Mouse (Mus musculus) embryo, embryonic 11 days (tissue): ENCODE measurements around the gene Ciao2a.

ENCODE experiments used
- DNase-seq: peaks from one replicate; pipeline ENCODE4 v3.0.0-alpha.2; 2015

Gene Ciao2a

DNA sequence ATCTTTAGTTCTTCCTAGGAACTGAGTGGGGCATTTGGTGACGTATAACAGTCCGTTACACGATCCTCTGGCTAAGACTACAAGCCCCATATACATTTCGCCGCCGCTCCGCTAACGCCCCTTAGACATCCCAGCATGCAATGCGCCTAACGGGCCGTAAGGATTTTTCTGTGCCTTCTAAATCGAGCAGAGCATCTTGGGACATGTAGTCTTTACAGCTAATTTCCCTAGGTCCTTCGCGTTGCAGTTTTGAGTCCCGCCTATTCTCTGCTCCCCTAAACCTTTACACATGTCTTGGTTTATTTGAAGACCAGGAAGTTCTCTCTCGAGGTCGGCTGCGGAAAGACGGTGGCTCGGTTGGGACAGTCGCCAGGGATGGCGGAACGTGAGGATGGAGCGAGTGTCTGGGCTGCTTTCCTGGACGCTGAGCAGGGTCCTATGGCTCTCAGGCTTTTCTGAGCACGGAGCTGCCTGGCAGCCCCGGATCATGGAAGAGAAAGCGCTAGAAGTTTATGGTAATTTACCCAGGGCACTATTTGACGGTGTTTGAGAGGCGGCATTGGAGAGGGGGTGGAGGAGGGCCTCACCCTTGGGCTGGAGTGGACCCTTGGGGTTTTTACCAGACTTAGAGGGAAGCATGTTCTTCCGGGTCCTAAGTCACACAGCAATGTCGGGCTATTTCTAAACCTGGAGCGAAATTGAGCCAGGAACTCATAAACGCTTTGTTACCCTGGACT lies at the start of gene Ciao2a, which contains the start of gene Snx1:
Gene Ciao2a (plus strand): TSS at position 156 of the 737 bp plus-strand sequence.
Gene Snx1 (minus strand): TSS at position 132 of the 737 bp plus-strand sequence.
- peak; percentile 97 for DNase-seq

DNA sequence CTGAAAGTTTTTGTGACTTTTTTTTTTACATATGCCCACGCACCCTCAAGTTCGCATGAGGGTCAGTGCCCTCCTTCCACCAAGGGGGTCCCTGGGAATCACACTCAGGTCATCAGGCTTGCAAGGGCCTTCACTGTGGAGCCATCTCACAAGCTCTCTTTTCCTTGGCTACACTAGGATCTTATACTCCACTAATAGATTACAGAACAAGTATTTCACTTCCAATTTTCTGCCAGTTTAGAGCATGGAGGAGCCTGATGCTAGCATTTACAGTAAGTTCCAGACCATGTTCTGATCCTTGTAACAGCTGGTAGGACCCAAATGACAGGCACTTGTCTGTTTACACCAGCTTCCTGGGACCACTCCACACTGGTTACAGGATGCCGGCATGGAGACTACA lies 48.3 kb upstream of the Ciao2a start:
- no peak for DNase-seq

DNA sequence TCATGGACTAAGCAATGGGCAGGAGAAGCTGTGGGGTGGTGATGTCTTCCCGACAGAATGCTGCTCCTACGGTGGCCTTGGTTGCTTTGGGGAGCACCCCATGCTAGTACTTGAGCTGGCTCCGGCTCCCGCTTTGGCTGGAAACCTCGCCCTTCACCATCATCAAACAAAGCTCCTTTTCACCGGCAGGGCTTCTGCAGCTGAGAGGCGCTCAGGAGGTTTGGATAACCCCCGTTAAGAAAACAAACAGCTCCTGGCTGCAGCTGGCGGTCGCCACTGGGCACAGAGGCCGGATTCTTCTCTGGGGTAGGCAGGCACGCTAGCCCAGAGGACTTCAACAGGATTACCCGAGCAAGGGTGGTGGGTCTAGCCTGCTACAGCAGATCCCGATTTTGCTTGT lies 47.9 kb upstream of the Ciao2a start:
- peak; percentile 62 for DNase-seq

DNA sequence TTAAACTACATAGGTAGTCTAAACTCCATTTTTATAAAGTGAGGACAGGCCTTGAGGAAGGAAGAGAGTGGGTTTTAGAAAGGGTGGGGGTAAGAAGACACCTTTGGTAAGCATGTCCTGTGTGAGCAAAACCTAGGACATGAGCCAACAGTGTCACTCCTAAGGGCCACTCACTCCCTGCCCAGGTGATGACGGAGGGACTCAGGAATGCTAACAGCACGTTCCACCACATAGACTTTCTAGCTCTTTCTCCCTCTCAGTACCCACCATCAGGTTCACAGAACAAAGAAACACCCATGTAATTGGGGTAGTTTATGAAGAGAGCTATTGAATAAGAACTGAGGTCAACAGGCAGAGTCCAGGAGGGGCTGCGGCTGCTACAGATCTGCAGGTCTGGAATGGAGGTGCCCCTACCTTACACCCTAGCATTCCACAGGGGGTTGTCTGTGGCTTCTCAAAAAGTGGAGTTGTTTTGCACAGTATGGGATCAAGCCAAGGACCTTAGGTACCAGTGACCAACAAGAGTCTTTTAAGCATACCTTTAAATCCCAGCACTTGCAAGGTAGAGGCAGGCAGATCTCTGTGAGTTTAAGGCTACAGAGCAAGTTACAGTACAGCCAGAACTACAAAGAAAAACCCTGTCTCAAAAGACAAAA lies 45.5 kb upstream of the Ciao2a start:
- DNase-seq: no peak

DNA sequence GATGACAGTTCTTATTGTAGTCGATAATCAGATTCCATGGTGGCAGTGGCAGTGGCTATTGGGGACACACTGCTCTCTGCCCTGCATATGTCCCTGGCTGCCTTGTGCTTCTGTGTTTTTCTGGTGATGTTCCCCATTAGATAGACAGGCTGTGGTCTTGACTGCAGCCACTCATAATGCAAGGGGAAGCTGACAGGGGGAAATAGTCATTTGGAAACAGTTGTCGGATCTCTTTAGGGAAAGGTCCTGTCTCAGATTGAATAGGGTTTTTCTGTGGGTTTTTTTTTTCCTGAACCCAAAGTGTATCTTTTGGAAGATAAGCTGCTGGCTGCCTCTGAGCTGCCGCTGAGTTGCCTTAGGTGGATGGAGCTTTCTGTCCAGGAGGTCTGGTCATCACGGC lies 44.4 kb upstream of the Ciao2a start:
- no peak for DNase-seq

DNA sequence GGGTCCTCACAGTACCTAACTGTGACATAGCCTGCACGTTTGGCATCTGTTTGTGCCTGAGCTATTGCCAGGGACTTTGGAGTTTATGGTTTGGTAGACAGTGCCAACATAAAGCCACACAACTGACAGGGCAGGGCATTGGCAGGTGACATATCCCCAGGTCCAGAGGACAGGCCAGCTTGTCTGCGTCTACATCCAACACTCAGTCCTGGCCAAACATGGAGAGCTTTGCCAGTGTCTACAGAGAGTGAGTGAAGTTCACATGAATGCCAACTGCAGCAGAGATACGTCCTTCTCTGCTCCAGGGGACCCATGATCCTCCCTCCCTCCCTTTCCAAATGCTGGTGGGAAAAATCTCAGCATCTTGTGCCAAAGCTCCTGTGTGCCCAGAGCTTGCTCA lies 42.2 kb upstream of the Ciao2a start:
- no peak for DNase-seq

DNA sequence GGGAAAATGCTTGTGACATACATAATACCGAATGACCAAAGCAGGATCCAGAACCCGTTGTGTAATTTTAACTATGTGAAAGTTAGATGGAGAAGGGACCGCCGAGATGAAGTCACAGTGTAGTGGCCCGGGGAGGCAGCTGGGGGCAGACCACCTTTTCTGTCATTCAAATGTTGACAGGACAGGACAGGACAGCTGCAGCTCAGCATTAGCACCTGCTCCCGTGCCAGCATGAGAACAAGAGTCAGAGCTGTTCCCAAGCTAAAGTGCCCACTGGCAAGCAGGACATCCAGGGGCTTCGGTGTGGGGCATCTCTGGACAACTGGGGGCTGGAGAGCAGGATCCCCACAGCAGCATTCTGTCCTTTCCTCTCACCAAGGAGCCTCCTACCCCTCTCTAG lies 39.3 kb upstream of the Ciao2a start:
- no peak for DNase-seq

DNA sequence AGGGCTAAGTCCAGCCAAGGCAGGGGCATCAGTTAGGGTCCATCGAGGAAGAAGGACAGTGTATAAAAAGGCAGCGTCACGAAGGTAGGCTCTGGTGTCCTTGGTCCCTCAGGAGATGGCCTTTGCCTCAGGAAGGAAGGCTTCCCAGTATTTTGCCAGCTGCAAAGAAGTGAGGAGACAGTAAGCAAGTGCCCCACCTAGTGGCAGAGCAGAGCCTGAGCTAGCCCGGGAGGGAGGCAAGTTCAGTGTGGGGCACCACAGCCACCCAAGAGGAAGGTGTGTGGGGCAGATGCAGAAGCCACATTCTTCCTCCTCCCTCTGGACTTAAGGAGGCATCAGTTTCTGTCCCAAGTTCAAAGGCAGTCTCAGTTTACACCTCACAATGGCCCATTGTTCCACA lies 38.0 kb upstream of the Ciao2a start:
- DNase-seq: peak; percentile 76

DNA sequence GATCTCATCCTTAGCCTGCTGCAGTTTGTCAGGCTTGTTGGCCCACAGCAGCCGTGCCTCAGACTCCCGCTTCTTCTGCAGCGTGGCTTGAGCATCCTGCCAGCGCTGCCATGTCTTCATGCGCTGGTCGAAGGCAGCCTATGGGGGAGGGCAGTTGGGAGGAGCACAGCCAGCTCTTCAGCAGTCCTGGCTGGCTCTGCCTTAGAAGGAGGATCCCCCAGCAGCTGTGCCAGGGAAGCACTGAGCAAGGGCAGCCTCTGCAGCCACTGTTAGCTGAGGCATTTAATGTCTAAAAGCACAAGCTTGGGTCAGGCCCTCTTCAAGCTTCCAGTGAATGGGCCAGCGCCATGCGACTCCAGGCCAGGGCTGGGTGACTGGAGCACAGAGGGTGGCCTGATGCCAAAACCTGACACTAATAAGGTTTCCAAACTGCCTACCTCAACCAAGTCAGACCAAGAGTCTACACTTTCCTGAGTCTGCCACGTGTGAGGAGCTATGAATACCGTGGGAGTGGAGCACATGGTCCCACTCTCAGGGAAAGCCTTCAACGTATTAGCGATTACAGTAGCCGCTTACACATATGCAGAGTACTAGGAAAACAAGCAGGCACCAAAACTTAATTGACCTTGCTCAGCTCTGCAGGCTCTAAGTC lies 35.7 kb upstream of the Ciao2a start:
- DNase-seq: no peak

DNA sequence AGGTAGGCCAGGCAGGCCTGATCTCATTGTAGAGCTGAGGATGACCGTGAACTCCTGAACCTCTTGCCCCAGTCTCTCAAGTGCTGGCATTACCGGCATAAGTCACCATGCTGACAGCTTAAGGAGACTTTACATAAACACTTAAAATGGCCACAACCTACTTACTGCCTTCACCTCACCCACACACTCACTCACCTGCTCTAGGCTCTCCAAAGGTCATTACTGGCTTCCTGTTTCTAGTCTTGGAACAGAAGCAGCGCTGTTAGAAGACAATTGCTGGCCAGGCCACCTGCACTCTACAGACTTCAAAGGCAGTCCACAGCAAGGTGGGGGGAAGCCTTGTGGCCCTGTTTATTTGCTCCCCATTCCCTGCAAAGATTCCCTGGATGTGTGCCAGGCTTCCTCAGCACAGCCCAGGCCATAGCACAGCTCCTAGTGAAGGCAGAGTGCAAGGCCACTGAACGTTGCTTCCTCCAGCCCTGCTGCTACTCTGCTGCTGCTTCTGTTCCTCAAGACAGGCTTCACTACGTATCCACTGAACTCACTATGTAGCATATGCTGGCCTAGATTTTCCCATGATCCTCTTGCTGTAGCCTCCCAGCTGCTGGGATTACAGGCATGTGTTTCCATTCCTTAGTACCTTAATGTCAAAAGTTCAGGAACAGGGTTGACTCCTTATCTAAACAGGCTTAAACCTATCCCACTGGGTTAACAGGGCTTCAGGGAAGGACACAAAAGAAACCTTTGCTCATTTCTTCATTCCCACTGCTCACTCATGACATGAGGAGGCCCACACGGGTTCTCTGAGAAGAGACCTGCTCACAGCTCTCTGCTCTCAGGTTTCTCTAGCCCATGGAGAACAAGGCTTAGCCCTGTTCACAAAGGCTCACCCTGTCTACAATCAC lies 34.8 kb upstream of the Ciao2a start:
- no peak for DNase-seq

DNA sequence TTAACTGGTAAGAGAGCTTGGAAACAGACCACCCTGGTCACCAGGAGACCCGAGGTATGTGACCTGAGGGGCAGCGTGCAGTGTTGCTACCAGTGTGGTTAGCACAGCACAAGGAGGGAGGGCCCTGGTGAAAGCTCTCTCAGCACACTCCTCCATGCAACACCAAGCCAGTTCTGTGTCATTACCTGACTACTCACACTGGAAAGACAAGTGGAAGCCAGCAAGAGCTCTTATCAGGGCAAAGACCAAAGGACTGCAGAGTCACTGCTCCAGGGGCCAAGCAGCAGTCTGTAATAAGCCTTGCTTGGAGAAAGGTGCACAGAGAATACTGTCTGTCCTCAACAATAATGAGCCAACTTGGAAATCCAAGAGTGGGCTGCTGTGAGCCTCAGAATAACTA lies 33.7 kb upstream of the Ciao2a start:
- DNase-seq: no peak

DNA sequence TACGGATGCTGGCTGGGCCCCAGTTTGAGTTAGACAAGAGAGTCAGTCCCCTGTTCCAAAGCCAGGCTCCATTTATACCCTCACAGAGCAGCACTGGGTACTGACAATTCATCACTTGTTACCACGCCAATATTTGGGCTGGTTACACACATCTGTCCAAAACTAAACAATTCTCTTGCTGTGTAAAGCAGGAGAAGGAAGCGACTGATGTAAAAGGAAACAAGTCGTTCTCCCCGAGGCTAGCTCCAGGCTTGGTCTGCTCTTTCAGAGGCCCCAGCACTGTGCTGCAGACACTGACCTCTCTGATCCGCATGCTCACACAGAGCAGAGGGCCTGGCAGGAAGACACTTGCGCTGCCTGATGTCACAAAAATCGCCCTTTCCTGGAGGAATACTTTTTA lies 24.8 kb upstream of the Ciao2a start:
- no peak for DNase-seq

DNA sequence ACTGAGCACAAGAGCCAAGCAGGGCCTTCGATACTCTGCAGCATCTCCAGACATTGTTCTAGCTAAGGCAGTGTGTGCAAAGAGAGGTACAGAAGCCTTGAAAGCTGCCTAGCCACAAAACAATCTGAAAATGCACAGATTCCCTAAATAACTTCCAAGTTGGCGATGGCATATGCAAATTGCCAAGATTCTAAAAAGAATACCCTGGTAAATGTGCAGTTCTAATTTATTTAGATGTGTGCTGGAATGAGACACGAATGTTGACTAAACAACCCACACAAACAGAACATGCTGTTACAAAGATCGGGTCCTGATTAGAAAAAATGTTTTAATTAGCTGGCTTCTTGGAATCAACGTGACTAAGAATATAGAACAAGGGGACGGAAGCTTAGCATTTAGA lies 23.7 kb upstream of the Ciao2a start:
- no peak for DNase-seq

DNA sequence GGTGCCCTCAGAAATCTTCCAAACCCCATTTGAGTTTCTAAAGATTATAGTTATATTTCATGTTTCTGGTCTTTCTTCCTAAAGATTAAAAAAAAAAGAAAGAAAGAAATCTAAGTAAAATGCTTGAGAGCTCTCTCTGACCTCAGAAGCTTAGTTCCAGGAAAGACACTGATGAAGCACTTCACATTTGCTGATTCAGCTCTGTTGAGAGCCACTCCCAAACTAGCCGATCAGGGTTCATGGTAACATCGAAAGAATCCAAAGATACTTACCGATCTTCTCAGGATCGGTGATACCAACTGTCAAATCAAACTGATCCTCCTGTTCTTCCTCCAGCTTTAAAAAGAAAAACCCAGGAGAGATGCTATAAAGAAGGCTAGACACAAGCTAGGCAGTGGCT lies 21.8 kb upstream of the Ciao2a start:
- no peak for DNase-seq

DNA sequence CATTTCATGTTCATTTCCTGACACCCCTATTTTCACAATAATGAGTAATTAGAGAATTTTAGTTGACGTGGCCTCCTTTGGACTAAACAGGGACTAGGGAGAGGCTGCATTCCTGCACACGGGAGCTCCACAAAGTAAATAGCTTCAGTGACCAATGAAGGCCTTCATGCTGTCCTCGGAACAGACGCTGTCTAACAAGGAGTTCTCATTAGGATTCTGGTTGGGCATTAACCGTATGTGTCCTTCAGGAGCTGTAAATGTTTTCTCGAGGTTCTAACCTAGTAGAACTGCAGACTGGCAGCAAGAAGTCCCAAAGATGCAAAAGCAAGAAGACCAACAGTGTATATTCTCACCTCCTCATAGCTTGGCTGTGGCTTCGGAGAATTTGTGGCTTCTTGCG lies 21.2 kb upstream of the Ciao2a start:
- no peak for DNase-seq

DNA sequence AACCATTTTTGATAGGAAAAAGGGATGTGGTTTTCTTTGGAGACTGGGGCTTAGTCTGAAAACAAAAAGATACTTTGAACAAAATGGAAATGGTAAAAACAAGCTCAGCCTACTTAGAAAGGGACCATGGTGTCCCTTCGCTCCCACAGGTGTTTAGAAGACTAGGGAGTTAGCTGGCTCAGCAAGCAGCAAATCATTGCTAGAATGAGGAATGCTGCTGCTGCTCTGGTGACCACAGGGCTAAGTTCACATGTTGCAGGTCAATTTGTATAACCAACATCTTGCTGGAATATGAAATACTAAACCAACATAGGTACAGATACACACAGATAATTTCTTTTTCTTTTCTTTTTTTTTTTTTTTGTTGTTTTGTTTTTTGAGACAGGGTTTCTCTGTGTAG lies 16.8 kb upstream of the Ciao2a start:
- no peak for DNase-seq

DNA sequence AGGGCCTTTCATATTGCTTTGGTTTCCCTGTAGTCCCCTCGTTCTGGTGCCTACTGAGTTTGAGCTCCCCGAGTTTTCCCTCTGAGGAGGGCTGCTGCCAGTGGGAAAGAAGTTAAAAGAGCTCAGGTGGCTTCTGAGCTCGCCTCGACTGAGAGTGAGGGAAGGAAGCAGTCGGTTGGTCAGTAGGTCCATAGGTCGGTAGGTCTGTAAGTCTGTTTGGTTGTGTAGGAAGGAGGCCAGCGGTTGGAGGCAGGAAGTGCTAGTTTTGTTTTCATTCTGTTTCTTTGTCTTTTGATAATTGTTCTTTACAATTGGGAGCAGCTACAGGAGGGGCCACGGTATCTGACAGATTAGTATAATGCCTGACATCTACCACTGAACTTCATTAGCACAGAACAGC lies 16.3 kb upstream of the Ciao2a start:
- no peak for DNase-seq

DNA sequence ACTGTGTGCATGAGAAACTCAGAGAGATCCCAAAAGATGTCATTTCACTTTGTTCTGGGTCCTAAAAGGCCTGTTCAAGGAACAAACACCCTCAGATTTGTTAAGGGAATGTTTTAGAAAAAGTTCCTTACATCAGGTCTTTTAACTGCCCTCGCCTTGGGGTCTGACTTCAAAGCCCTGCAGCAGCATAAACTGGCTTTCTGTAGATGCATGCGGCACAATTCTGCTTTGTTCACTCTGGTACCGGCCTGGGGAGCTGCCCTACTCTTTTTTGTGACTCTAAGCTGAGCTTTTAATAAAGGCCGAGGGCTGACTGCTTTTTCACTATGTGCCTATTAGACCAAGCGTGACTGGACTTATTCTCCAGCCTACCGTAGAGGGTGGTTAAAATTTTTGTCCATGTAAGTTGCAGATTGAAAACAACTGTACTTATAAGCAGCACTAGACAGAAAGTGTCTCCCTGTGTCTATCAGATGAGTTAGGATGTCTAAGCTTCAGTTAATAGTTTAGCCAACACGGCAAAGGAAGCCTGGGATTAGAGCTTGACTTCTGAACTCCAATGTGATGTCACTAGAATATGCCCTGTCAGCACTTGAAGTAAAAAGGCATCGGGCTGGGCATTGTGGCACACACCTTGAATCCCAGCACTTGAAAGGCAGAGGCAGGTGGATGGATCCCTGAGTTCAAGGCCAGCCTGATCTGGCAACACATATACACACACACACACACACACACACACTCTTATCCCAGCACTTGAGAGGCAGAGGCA lies 15.6 kb upstream of the Ciao2a start:
- DNase-seq: peak; percentile 29

DNA sequence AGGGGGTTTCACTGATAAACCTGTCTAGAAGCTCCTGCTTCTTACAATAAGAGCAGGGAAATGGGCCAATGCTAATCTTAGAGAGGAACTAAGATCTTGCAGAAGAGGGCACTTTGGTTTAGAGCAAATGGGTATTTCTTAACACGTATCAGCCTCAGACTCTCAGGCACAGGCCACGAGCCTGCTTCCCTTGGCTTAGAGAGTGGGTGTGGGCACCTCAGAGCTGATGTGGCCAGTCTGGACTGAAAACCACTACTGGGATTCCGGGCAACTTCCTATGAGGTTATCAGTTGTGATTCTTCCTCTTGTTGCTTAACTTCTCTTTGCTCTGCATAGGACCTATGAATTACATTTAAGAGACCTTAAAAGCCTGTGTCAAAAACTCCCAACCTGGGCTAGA lies 12.1 kb upstream of the Ciao2a start:
- no peak for DNase-seq

DNA sequence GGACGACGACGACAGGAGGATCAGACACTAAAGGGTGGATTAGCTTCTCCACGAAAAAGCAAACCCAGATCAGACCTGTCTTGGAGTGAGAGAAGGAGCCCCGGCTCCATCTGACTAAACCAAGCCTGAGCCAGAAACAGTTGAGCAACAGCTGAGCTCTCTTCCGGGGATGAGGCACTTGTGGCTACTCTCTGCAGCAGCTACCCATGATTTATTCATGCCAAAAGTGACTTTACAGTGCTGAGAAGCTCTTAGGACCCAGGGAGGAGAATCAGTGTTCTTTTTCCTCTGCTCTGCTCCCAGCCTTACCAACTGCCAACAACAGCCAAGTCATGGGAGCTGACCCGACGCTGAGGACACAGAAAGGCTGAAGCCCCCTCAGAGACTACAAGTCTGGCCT lies 9.5 kb upstream of the Ciao2a start:
- no peak for DNase-seq

DNA sequence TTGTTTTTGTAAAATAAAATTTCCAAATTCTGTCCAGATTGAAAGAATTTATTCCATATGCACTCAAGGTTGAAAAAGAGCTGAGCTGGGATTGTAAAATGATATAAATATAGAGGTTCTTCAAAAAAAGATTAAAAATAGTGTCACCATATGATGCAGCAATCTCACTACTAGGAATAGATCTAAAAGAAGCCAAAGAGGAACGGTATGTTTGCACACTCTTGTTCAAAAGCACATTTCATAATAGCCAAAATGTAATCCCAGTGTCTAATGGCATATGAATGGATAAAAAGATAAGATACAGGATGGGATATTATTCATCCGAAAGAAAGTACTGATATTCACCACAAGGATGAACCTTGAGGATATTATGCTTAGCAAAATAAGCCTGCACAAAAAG lies 6.9 kb upstream of the Ciao2a start:
- DNase-seq: no peak

DNA sequence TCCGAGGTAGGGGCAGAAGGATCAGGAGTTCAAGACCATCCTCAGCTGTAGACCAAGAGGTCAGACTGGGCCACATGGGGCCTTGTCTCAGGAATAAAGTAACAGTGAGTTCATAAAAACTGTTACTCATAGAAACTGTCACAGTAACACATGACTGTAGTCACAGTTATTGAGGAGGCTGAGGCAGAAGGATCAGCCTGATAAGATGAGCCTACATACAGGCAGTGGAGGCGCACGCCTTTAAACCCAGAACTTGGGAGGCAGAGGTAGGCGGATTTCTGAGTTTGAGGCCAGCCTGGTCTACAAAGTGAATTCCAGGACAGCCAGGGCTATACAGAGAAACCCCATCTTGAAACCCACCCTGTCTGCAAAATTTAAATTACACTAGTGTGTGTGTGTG lies 6.3 kb upstream of the Ciao2a start:
- no peak for DNase-seq
